Mouse (Mus musculus) v-Abl transformed pro-B cells (cell line): ENCODE measurements around the gene Ppl.

ENCODE experiments used
- in situ Hi-C, 2 experiments: fragments of 400-800 bp; cut with MboI; formaldehyde crosslinking; loops; one replicate each; pipeline ENCODE4 v1.15.1; 2025; ENCODE audit not compliant: unreplicated experiment in 2 of 2

The Ppl gene

GRCm38 (mm10) chr16:5130766-5131165 is 1.5 kb downstream of the Ppl start:
- in situ Hi-C loops: no loop called here

GRCm38 (mm10) chr16:5130196-5130595 is 2.0 kb downstream of the Ppl start:
- in situ Hi-C loops: no loop called here

- in situ Hi-C loops: no loop called here
Measured at GRCm38 (mm10) chr16:5123476-5123875, 8.7 kb downstream of the Ppl start.

GRCm38 (mm10) chr16:5119845-5120244 is 12.4 kb downstream of the Ppl start:
- in situ Hi-C loops: no loop called here

- in situ Hi-C loops: no loop called here
Measured at GRCm38 (mm10) chr16:5119385-5119784, 12.8 kb downstream of the Ppl start.

- in situ Hi-C loops: no loop called here
Measured at GRCm38 (mm10) chr16:5113582-5113981, 18.6 kb downstream of the Ppl start.

- in situ Hi-C loops: no loop called here
Measured at GRCm38 (mm10) chr16:5113002-5113550, 19.1 kb downstream of the Ppl start.

- in situ Hi-C loops: no loop called here
Measured at GRCm38 (mm10) chr16:5111021-5111420, 21.2 kb downstream of the Ppl start.

- in situ Hi-C loops: no loop called here
Measured at GRCm38 (mm10) chr16:5109877-5110276, 22.3 kb downstream of the Ppl start.

- in situ Hi-C loops: no loop called here
Measured at GRCm38 (mm10) chr16:5101000-5101399, 31.2 kb downstream of the Ppl start.

GRCm38 (mm10) chr16:5096504-5096903 is 35.7 kb downstream of the Ppl start:
- in situ Hi-C loops: no loop called here

- in situ Hi-C loops: no loop called here
Measured at GRCm38 (mm10) chr16:5093285-5093684, 38.9 kb downstream of the Ppl start.

- in situ Hi-C loops: no loop called here
Measured at GRCm38 (mm10) chr16:5089021-5089420, 43.2 kb downstream of the Ppl start.

- in situ Hi-C loops: no loop called here
Measured at GRCm38 (mm10) chr16:5086179-5086578, 46.0 kb downstream of the Ppl start.

- in situ Hi-C loops: no loop called here
Measured at GRCm38 (mm10) chr16:5085196-5085595, 47.0 kb downstream of the Ppl start.

- in situ Hi-C loops: loop anchor here in 1 of 2 experiments (25.0 kb wide), 1 partner anchor 962 kb away; no protein-coding TSS in a partner anchor
Measured at GRCm38 (mm10) chr16:5074341-5074740, 57.9 kb downstream of the Ppl start.

- in situ Hi-C loops: loop anchor here in 1 of 2 experiments (25.0 kb wide), 1 partner anchor 960 kb away; no protein-coding TSS in a partner anchor
Measured at GRCm38 (mm10) chr16:5071974-5072373, 60.2 kb downstream of the Ppl start.

GRCm38 (mm10) chr16:5070321-5070720 is 61.9 kb downstream of the Ppl start:
- in situ Hi-C loops: loop anchor here in 1 of 2 experiments (25.0 kb wide), 1 partner anchor 958 kb away; no protein-coding TSS in a partner anchor

- in situ Hi-C loops: loop anchor here in 1 of 2 experiments (25.0 kb wide), 1 partner anchor 951 kb away; no protein-coding TSS in a partner anchor
Measured at GRCm38 (mm10) chr16:5063472-5063871, 68.7 kb downstream of the Ppl start.

- in situ Hi-C loops: loop anchor here (5.0 to 25.0 kb wide), 3 partner anchors 84 to 946 kb away; no protein-coding TSS in a partner anchor
Measured at GRCm38 (mm10) chr16:5058114-5058513, 74.1 kb downstream of the Ppl start.

GRCm38 (mm10) chr16:5050251-5051110 is 81.7 kb downstream of the Ppl start:
- in situ Hi-C loops: loop anchor here in 1 of 2 experiments (10.0 to 25.0 kb wide), 2 partner anchors 144 to 938 kb away; no protein-coding TSS in a partner anchor
